Mouse (Mus musculus) midbrain, embryonic 11.5 days (tissue): ENCODE data around the gene Rras2. TPM values are rescaled to one million over a fixed set of nuclear protein-coding genes. Genes with fewer than 3 reads are reported as not detected.

ENCODE experiments used
- ATAC-seq: fragments of 200-750 bp; cut with Nextera tagmentation; 2 replicates; pipeline ENCODE4 v1.8.0; 2017; ENCODE audit warnings: moderate TSS enrichment, moderate library complexity; ENCODE audit not compliant: low FRiP score
- DNase-seq: peaks from one replicate; pipeline ENCODE4 v3.0.0; 2015; ENCODE audit warnings: low spot score; ENCODE audit errors: missing footprints
- H3K27ac ChIP-seq: fragments of 300-500 bp; sonication (generic); 2 replicates; pipeline ENCODE4 v1.5.1; 2014; ENCODE audit warnings: low read depth, low read length
- H3K27me3 ChIP-seq: fragments of 300-500 bp; sonication (generic); 2 replicates; pipeline ENCODE4 v1.6.1; 2014; ENCODE audit warnings: mild to moderate bottlenecking, low read length, moderate library complexity, mixed read lengths; ENCODE audit not compliant: control insufficient read depth, insufficient read depth
- H3K36me3 ChIP-seq: fragments of 300-500 bp; sonication (generic); 2 replicates; pipeline ENCODE4 v1.6.1; 2014; ENCODE audit warnings: mild to moderate bottlenecking, low read length, moderate library complexity, mixed read lengths; ENCODE audit not compliant: control insufficient read depth, insufficient read depth
- H3K4me1 ChIP-seq: fragments of 300-500 bp; sonication (generic); 2 replicates; pipeline ENCODE4 v1.6.1; 2014; ENCODE audit warnings: low read length; ENCODE audit not compliant: control insufficient read depth, insufficient read depth
- H3K4me2 ChIP-seq: fragments of 300-500 bp; sonication (generic); 2 replicates; pipeline ENCODE4 v1.6.1; 2014; ENCODE audit warnings: mild to moderate bottlenecking, moderate library complexity
- H3K4me3 ChIP-seq: fragments of 300-500 bp; sonication (generic); 2 replicates; pipeline ENCODE4 v1.5.1; 2014; ENCODE audit warnings: low read depth, low read length
- H3K9ac ChIP-seq: fragments of 300-500 bp; sonication (generic); 2 replicates; pipeline ENCODE4 v1.6.1; 2014; ENCODE audit warnings: low read length
- H3K9me3 ChIP-seq: fragments of 300-500 bp; sonication (generic); 2 replicates; pipeline ENCODE4 v1.6.1; 2016; ENCODE audit warnings: low read length; ENCODE audit not compliant: control insufficient read depth
- WGBS: fragments of 180-500 bp; shearing (Covaris S2); extraction: QIAGEN DNeasy Blood & Tissue Kit; methylation state at CpG from one replicate; pipeline ENCODE4 v1.1.7; 2014; 5-methylcytosine and 5-hydroxymethylcytosine counted together
- polyA plus RNA-seq: library from polyadenylated mRNA; unstranded; fragments of >200 nt; fragmentation: Nextera tagmentation; extraction: Ambion mirVana; gene quantifications from 2 replicates; pipeline ENCODE4 v1.2.1, GENCODE M21; 2014

Rras2 gene
- polyA plus RNA-seq, 1 experiment from 2014 or later: 26.7 TPM

GRCm38 (mm10) chr7:114149135-114149534 is 31.6 kb upstream of the Rras2 start:
- no peaks in the 10 kb centered on the region for H3K27me3 ChIP-seq
- H3K9me3 ChIP-seq: no peaks in the 10 kb centered on the region; the same call in 1 of the 2 replicates
- peaks cover 2% of the 10 kb centered on the region; the same call in 1 of the 2 replicates for H3K4me1 ChIP-seq
- ATAC-seq (no peak), DNase-seq (peak; percentile 12)
- H3K4me2 ChIP-seq: no peak overlapping the region
- H3K4me3 ChIP-seq: no peak overlapping the region
- H3K9ac ChIP-seq: no peak overlapping the region
- H3K27ac ChIP-seq: no peak overlapping the region
- H3K36me3 ChIP-seq: no peaks in the 10 kb centered on the region
- 62% methylated on average over 4 of the region's 4 CpGs for WGBS

DNA sequence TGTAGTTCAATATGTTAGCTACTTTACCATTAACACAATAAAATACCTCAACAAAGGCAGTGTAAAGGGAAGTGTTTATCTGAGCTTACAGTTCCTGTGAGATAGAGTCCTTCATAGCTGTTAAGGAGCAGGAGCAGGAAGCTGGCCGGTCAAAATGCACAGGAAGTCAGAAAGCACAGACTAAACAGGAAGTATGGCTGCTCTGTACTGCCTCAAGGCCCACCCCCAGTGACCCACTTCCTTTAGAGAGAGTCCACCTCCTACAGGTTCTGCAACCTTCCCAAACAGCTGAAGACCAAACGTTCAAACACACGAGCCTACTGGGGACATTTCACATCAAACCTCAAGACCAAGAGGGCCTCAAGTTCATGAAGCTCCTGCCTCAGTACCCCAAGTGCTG is 28.3 kb upstream of the Rras2 start:
- no peak overlapping the region for H3K27ac ChIP-seq
- ATAC-seq: no peak
- no peak overlapping the region for H3K4me2 ChIP-seq
- no peaks in the 10 kb centered on the region; the same call in 1 of the 2 replicates for H3K9me3 ChIP-seq
- no peaks in the 10 kb centered on the region for H3K27me3 ChIP-seq
- WGBS: 83% methylated on average over 3 of the region's 3 CpGs
- no peak overlapping the region for H3K9ac ChIP-seq
- no peaks in the 10 kb centered on the region for H3K36me3 ChIP-seq
- H3K4me3 ChIP-seq: no peak overlapping the region
- H3K4me1 ChIP-seq: no peaks in the 10 kb centered on the region
- DNase-seq: peak; percentile 69

GRCm38 (mm10) chr7:114142151-114142798 is 24.7 kb upstream of the Rras2 start:
- H3K27ac ChIP-seq: no peak overlapping the region
- DNase-seq (peak; percentile 66), ATAC-seq (no peak)
- no peaks in the 10 kb centered on the region for H3K36me3 ChIP-seq
- no peaks in the 10 kb centered on the region for H3K9me3 ChIP-seq
- H3K4me2 ChIP-seq: no peak overlapping the region
- H3K9ac ChIP-seq: no peak overlapping the region
- H3K4me1 ChIP-seq: no peaks in the 10 kb centered on the region
- WGBS: 80% methylated on average over 10 of the region's 10 CpGs
- H3K27me3 ChIP-seq: no peaks in the 10 kb centered on the region
- no peak overlapping the region for H3K4me3 ChIP-seq

- ATAC-seq (no peak), DNase-seq (no peak)
- Histone ChIP-seq H3K9me3 (no peaks in the 10 kb centered on the region), H3K4me3 (no peak overlapping the region), H3K4me2 (no peak overlapping the region), H3K9ac (no peak overlapping the region), H3K4me1 (no peaks in the 10 kb centered on the region), H3K27ac (no peak overlapping the region), H3K27me3 (no peaks in the 10 kb centered on the region), H3K36me3 (no peaks in the 10 kb centered on the region)
- WGBS: 84% methylated on average over 7 of the region's 7 CpGs
Observed at GRCm38 (mm10) chr7:114140026-114140425, 22.4 kb upstream of the Rras2 start.

DNA sequence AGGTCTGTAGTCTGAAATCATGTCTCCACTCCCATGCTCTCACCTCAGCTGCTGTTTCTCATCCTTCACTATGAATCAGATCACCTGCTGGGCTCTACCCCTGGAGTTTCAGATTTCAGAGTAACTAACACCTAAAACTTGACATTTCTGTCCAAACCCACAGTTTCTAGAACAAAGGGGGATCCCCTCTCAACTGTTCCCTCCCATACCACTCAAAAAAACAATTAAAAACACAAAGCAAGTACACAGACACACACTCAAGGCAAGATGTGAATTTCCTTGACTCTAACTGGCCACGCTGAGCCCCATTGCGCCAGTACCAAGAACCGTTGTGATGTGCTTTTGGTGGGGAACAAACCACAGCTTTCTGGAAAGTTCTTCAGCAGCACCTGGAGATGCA is 21.8 kb upstream of the Rras2 start:
- no peaks in the 10 kb centered on the region for H3K27me3 ChIP-seq
- no peaks in the 10 kb centered on the region for H3K9me3 ChIP-seq
- WGBS: 94% methylated on average over 3 of the region's 3 CpGs
- no peaks in the 10 kb centered on the region for H3K4me1 ChIP-seq
- H3K36me3 ChIP-seq: no peaks in the 10 kb centered on the region
- no peak overlapping the region for H3K4me2 ChIP-seq
- no peak overlapping the region for H3K9ac ChIP-seq
- no peak overlapping the region for H3K27ac ChIP-seq
- no peak for ATAC-seq
- no peak for DNase-seq
- H3K4me3 ChIP-seq: no peak overlapping the region

DNA sequence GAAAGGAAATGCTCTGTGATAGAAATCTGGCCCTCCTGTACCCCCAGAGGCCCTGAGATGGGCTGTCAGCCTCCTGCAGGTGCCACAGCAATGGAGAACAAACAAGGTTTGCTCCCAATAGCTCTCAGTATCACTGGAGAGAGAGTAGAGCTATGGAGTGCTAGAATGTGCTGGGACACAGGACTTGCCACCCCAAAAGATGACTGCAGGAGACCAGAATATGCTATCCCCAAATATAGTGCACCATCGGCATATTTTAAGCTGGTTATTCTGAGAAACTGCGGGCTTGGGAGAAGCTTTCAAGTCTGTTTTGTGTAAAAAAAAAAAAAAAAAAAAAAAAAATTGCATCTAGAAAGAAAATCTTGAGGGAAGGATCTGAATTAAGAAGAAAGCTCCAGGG is 20.7 kb upstream of the Rras2 start:
- WGBS: 87% methylated on average over 2 of the region's 2 CpGs
- Histone ChIP-seq H3K27me3 (no peaks in the 10 kb centered on the region), H3K4me3 (no peak overlapping the region), H3K9me3 (no peaks in the 10 kb centered on the region), H3K4me1 (no peaks in the 10 kb centered on the region), H3K9ac (no peak overlapping the region), H3K27ac (no peak overlapping the region), H3K4me2 (no peak overlapping the region), H3K36me3 (no peaks in the 10 kb centered on the region)
- ATAC-seq (no peak), DNase-seq (no peak)

DNA sequence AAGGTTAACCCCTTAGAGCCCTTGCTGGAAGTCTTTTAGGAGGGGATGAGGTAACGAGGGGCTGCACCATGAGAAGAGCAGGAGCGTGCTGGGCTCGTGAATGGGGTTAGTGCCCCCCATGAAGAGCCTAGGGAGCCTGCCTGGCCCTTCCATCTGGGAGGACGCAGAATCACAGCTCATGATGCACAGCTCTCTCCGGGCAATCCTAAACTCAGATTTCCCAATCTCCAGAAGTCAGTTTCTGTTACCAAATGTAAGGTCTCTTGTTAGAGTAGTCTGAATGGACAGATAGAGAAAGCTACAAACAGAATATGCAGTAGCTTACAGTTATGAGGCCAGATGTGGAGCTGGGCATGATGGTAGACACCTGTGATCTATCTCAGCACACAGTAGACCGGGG is 17.6 kb upstream of the Rras2 start:
- H3K9me3 ChIP-seq: no peaks in the 10 kb centered on the region
- WGBS: 19% methylated on average over 6 of the region's 6 CpGs
- no peaks in the 10 kb centered on the region for H3K27me3 ChIP-seq
- no peak overlapping the region for H3K4me3 ChIP-seq
- DNase-seq (peak; percentile 82), ATAC-seq (no peak)
- no peaks in the 10 kb centered on the region for H3K4me1 ChIP-seq
- H3K9ac ChIP-seq: no peak overlapping the region
- no peak overlapping the region for H3K27ac ChIP-seq
- H3K4me2 ChIP-seq: no peak overlapping the region
- H3K36me3 ChIP-seq: no peaks in the 10 kb centered on the region

GRCm38 (mm10) chr7:114133957-114134356 is 16.4 kb upstream of the Rras2 start:
- no peak overlapping the region for H3K9ac ChIP-seq
- no peak overlapping the region for H3K4me2 ChIP-seq
- no peaks in the 10 kb centered on the region for H3K36me3 ChIP-seq
- H3K27ac ChIP-seq: no peak overlapping the region
- ATAC-seq: no peak
- no peaks in the 10 kb centered on the region for H3K4me1 ChIP-seq
- H3K27me3 ChIP-seq: no peaks in the 10 kb centered on the region
- no peak overlapping the region for H3K4me3 ChIP-seq
- DNase-seq: no peak
- 16% methylated on average over 5 of the region's 5 CpGs for WGBS
- no peaks in the 10 kb centered on the region; the same call in 1 of the 2 replicates for H3K9me3 ChIP-seq

DNA sequence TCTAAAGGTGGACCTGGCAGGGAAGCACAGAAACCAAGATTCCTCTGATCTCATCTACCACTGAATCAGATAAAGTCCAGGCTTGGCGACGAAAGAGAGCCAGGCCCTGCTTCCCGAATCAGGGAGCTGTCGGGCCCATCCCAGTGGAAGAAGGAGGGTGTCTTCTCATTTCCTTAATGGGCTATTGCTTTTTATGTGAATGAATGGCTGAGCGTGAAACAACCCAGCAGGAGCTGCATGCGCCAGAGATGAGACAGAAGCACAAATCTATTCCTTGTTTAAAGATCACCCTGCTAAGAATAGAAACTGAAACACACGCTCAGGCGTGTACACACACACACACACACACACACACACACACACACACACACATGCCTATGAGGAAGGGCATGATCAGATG is 14.7 kb upstream of the Rras2 start:
- ATAC-seq: no peak
- no peaks in the 10 kb centered on the region for H3K4me1 ChIP-seq
- DNase-seq: no peak

More for the DNA sequence above, 14.7 kb upstream of the Rras2 start:
- H3K9ac ChIP-seq: no peak overlapping the region
- H3K27me3 ChIP-seq: no peaks in the 10 kb centered on the region
- no peak overlapping the region for H3K4me2 ChIP-seq
- 49% methylated on average over 8 of the region's 8 CpGs for WGBS
- no peaks in the 10 kb centered on the region for H3K36me3 ChIP-seq
- H3K4me3 ChIP-seq: no peak overlapping the region
- no peak overlapping the region for H3K27ac ChIP-seq
- no peaks in the 10 kb centered on the region; the same call in 1 of the 2 replicates for H3K9me3 ChIP-seq
